Mouse (Mus musculus) kidney, postnatal 0 days (tissue): ENCODE measurements around the gene Kcnj13. TPM values are rescaled to one million over a fixed set of nuclear protein-coding genes. Genes with fewer than 3 reads are reported as not detected.

Source experiments
- ATAC-seq: fragments of 200-750 bp; cut with Nextera tagmentation; replicated peaks from 2 replicates; pipeline ENCODE4 v1.8.0; 2017; ENCODE audit warnings: low read depth, moderate number of reproducible peaks, moderate TSS enrichment, moderate library complexity; ENCODE audit not compliant: low FRiP score
- DNase-seq: peaks from one replicate; pipeline ENCODE4 v3.0.0-alpha.2; 2016; ENCODE audit warnings: low spot score
- H3K27ac ChIP-seq: fragments of 300-500 bp; sonication (generic); 2 replicates; pipeline ENCODE4 v1.5.1; 2014; ENCODE audit warnings: mild to moderate bottlenecking
- H3K27me3 ChIP-seq: fragments of 300-500 bp; sonication (generic); 2 replicates; pipeline ENCODE4 v1.6.1; 2014; ENCODE audit warnings: low read length, mixed read lengths; ENCODE audit not compliant: insufficient read depth
- H3K36me3 ChIP-seq: fragments of 300-500 bp; sonication (generic); 2 replicates; pipeline ENCODE4 v1.6.1; 2014; ENCODE audit warnings: low read length, mixed read lengths; ENCODE audit not compliant: insufficient read depth
- H3K4me1 ChIP-seq: fragments of 300-500 bp; sonication (generic); replicated peaks from 2 replicates; pipeline ENCODE4 v1.6.1; 2014; ENCODE audit warnings: antibody characterized with exemption, low read length, mixed read lengths; ENCODE audit not compliant: insufficient read depth
- H3K4me2 ChIP-seq: fragments of 300-500 bp; sonication (generic); 2 replicates; pipeline ENCODE4 v1.6.1; 2014; ENCODE audit warnings: mild to moderate bottlenecking, low read length, moderate library complexity, mixed read lengths
- H3K4me3 ChIP-seq: fragments of 300-500 bp; sonication (generic); replicated peaks from 2 replicates; pipeline ENCODE4 v1.5.1; 2014; ENCODE audit warnings: low read depth, low read length
- H3K9ac ChIP-seq: fragments of 300-500 bp; sonication (generic); 2 replicates; pipeline ENCODE4 v1.6.1; 2014; ENCODE audit warnings: low read depth, low read length
- H3K9me3 ChIP-seq: fragments of 300-500 bp; sonication (generic); replicated peaks from 2 replicates; pipeline ENCODE4 v1.6.1; 2016; ENCODE audit warnings: low read length, inconsistent platforms, mixed read lengths
- CTCF ChIP-seq: IDR thresholded peaks from 2 replicates; pipeline ENCODE4 v1.5.1; 2016; ENCODE audit warnings: antibody characterized with exemption, low read depth, mild to moderate bottlenecking, moderate library complexity
- whole genome bisulfite sequencing: fragments of 180-500 bp; shearing (Covaris S2); extraction: QIAGEN DNeasy Blood & Tissue Kit; methylation state at CpG from one replicate; pipeline ENCODE4 v1.1.7; 2014; 5-methylcytosine and 5-hydroxymethylcytosine counted together
- polyA plus RNA-seq: library from polyadenylated mRNA; unstranded; fragments of >200 nt; fragmentation: Nextera tagmentation; extraction: Ambion mirVana; gene quantifications from 2 replicates; pipeline ENCODE4 v1.2.1, GENCODE M21; 2015

The Kcnj13 gene
- polyA plus RNA-seq = 1.6 and 2.2 TPM in 2 replicates

GRCm38 (mm10) chr1:87394594-87394993 lies at the start of gene Kcnj13:
Gene Kcnj13 (minus strand): TSS chr1:87394729.
- no peak for TF ChIP-seq CTCF
- WGBS = 37% methylated on average over 6 of the region's 6 CpGs

GRCm38 (mm10) chr1:87436583-87436982 lies 42.1 kb upstream of the Kcnj13 start:
- 68% methylated on average over 6 of the region's 6 CpGs for WGBS
- Histone ChIP-seq H3K4me2 (no peak overlapping the region), H3K27ac (no peak overlapping the region), H3K4me1 (no peaks in the 10 kb centered on the region), H3K36me3 (peaks cover 49% of the 10 kb centered on the region), H3K9ac (no peak overlapping the region), H3K4me3 (no peak overlapping the region), H3K9me3 (no peaks in the 10 kb centered on the region), H3K27me3 (no peaks in the 10 kb centered on the region)
- TF ChIP-seq CTCF = no peak
- no peak for DNase-seq
- no peak for ATAC-seq

More at GRCm38 (mm10) chr1:87394594-87394993, at the start of gene Kcnj13:
- DNase-seq (peak; percentile 8), ATAC-seq (0 out of 2 replicates have a peak, but pooled peaks have one; percentile 33)
- H3K36me3 ChIP-seq = 0 out of 2 replicates have a peak, but pooled peaks cover 3% of the 10 kb centered on the region
- H3K27ac ChIP-seq = no peak within 1 kb of the TSS
- H3K4me2 ChIP-seq = no peak within 1 kb of the TSS
- no peaks in the 10 kb centered on the region for H3K4me1 ChIP-seq
- H3K9ac ChIP-seq = no peak within 1 kb of the TSS
- H3K9me3 ChIP-seq = no peaks in the 10 kb centered on the region
- H3K27me3 ChIP-seq = no peaks in the 10 kb centered on the region
- no peak within 1 kb of the TSS for H3K4me3 ChIP-seq

GRCm38 (mm10) chr1:87435125-87435524 lies 40.6 kb upstream of the Kcnj13 start:
- no peak for TF ChIP-seq CTCF
- WGBS = 97% methylated on average over 2 of the region's 2 CpGs
- Histone ChIP-seq H3K4me2 (no peak overlapping the region), H3K27me3 (no peaks in the 10 kb centered on the region), H3K36me3 (peaks cover 46% of the 10 kb centered on the region), H3K9ac (no peak overlapping the region), H3K4me3 (no peak overlapping the region), H3K4me1 (no peaks in the 10 kb centered on the region), H3K9me3 (no peaks in the 10 kb centered on the region), H3K27ac (no peak overlapping the region)
- DNase-seq (no peak), ATAC-seq (no peak)

- ATAC-seq (no peak), DNase-seq (peak; percentile 70)
- Histone ChIP-seq H3K27ac (no peak overlapping the region), H3K4me3 (no peak overlapping the region), H3K36me3 (peaks cover 36% of the 10 kb centered on the region), H3K4me1 (no peaks in the 10 kb centered on the region), H3K27me3 (no peaks in the 10 kb centered on the region), H3K9ac (no peak overlapping the region), H3K4me2 (no peak overlapping the region), H3K9me3 (no peaks in the 10 kb centered on the region)
- WGBS = 91% methylated on average over 4 of the region's 4 CpGs
- peak; percentile 72 for TF ChIP-seq CTCF
These were observed 24.2 kb upstream of the Kcnj13 start for GRCm38 (mm10) chr1:87418733-87419132.

GRCm38 (mm10) chr1:87409380-87409779 lies 14.9 kb upstream of the Kcnj13 start:
- WGBS = 90% methylated on average over 4 of the region's 4 CpGs
- H3K4me1 ChIP-seq = no peaks in the 10 kb centered on the region
- no peak overlapping the region for H3K27ac ChIP-seq
- TF ChIP-seq CTCF = no peak
- H3K9ac ChIP-seq = no peak overlapping the region
- H3K4me2 ChIP-seq = no peak overlapping the region
- DNase-seq (no peak), ATAC-seq (no peak)
- H3K27me3 ChIP-seq = no peaks in the 10 kb centered on the region
- H3K36me3 ChIP-seq = peaks cover 47% of the 10 kb centered on the region
- H3K9me3 ChIP-seq = no peaks in the 10 kb centered on the region
- H3K4me3 ChIP-seq = no peak overlapping the region

GRCm38 (mm10) chr1:87406012-87406411 lies 11.5 kb upstream of the Kcnj13 start:
- Histone ChIP-seq H3K27me3 (no peaks in the 10 kb centered on the region), H3K4me3 (no peak overlapping the region), H3K4me2 (no peak overlapping the region), H3K4me1 (no peaks in the 10 kb centered on the region), H3K9ac (no peak overlapping the region), H3K27ac (no peak overlapping the region), H3K36me3 (peaks cover 41% of the 10 kb centered on the region), H3K9me3 (no peaks in the 10 kb centered on the region)
- no peak for TF ChIP-seq CTCF
- ATAC-seq (no peak), DNase-seq (no peak)

- H3K36me3 ChIP-seq = peaks cover 36% of the 10 kb centered on the region
- H3K4me1 ChIP-seq = no peaks in the 10 kb centered on the region
- H3K4me2 ChIP-seq = no peak overlapping the region
- TF ChIP-seq CTCF = no peak
- H3K9me3 ChIP-seq = no peaks in the 10 kb centered on the region
- no peak overlapping the region for H3K9ac ChIP-seq
- no peak for DNase-seq
- ATAC-seq = no peak
- no peak overlapping the region for H3K4me3 ChIP-seq
- H3K27ac ChIP-seq = no peak overlapping the region
- 84% methylated on average over 1 of the region's 1 CpGs for WGBS
- no peaks in the 10 kb centered on the region for H3K27me3 ChIP-seq
These were observed 10.2 kb upstream of the Kcnj13 start for GRCm38 (mm10) chr1:87404710-87405109.
